Mouse (Mus musculus) erythroid progenitor cell, adult 5-6 weeks (primary cell): Measurements from ENCODE around the gene Tbrg4. TPM values are rescaled to one million over a fixed set of nuclear protein-coding genes. Genes with fewer than 3 reads are reported as not detected.

Experiments used
- total RNA-seq, 2 experiments: library from RNA; stranded (forward) in 1 of 2; stranded (reverse) in 1 of 2; fragments of 150-400 nt in 1 of 2; fragments of 186-747, 209-891 nt in 1 of 2; gene quantifications; 2 replicates each; pipeline versions ENCODE4 v1.2.3 to v1.2.4; 2015 to 2017; ENCODE audit warnings: low replicate concordance in 2 of 2

Gene Tbrg4
- total RNA-seq, 2 experiments from 2014 or later: 9.2 to 21.8 TPM

Other genes with a start within 250 kb of the Tbrg4 start
- gene Zmiz2, start 237.0 kb downstream of the Tbrg4 start, total RNA-seq (2015; ENCODE audit: low replicate concordance): 16.6 and 17.6 TPM in 2 replicates
- gene Zmiz2, start 237.0 kb downstream of the Tbrg4 start, total RNA-seq (2017; ENCODE audit: low replicate concordance): 5.1 and 7.8 TPM in 2 replicates
- gene Ppia, start 210.6 kb downstream of the Tbrg4 start, total RNA-seq (2015; ENCODE audit: low replicate concordance): 1,149 and 1,152 TPM in 2 replicates
- gene Ppia, start 210.6 kb downstream of the Tbrg4 start, total RNA-seq (2017; ENCODE audit: low replicate concordance): 288 and 328 TPM in 2 replicates
- 180 and 209 TPM in 2 replicates for gene H2afv, start 181.6 kb downstream of the Tbrg4 start, total RNA-seq (2015; ENCODE audit: low replicate concordance)
- gene H2afv, start 181.6 kb downstream of the Tbrg4 start, total RNA-seq (2017; ENCODE audit: low replicate concordance): 100 and 160 TPM in 2 replicates
- gene Purb, start 150.2 kb downstream of the Tbrg4 start, total RNA-seq (2015; ENCODE audit: low replicate concordance): 40.7 and 50.7 TPM in 2 replicates
- 41.3 and 43.5 TPM in 2 replicates for gene Purb, start 150.2 kb downstream of the Tbrg4 start, total RNA-seq (2017; ENCODE audit: low replicate concordance)
- gene Myo1g, start 105.1 kb downstream of the Tbrg4 start, total RNA-seq (2015; ENCODE audit: low replicate concordance): 6.3 and 16.6 TPM in 2 replicates
- 6.3 and 14.6 TPM in 2 replicates for gene Myo1g, start 105.1 kb downstream of the Tbrg4 start, total RNA-seq (2017; ENCODE audit: low replicate concordance)
- 18.7 and 30.6 TPM in 2 replicates for gene Ccm2, start 79.2 kb downstream of the Tbrg4 start, total RNA-seq (2015; ENCODE audit: low replicate concordance)
- 9.8 and 31.8 TPM in 2 replicates for gene Ccm2, start 79.2 kb downstream of the Tbrg4 start, total RNA-seq (2017; ENCODE audit: low replicate concordance)
- gene Nacad, start 20.0 kb downstream of the Tbrg4 start, total RNA-seq (2015; ENCODE audit: low replicate concordance): not detected in 2 replicates
- 0.98 and 2.7 TPM in 2 replicates for gene Nacad, start 20.0 kb downstream of the Tbrg4 start, total RNA-seq (2017; ENCODE audit: low replicate concordance)
- gene Wap, start 12.6 kb upstream of the Tbrg4 start, total RNA-seq (2015; ENCODE audit: low replicate concordance): not detected in 2 replicates
- not detected in 2 replicates for gene Wap, start 12.6 kb upstream of the Tbrg4 start, total RNA-seq (2017; ENCODE audit: low replicate concordance)
- 2.5 TPM in 1 of 2 replicates, not detected in the other for gene Ramp3, start 32.5 kb upstream of the Tbrg4 start, total RNA-seq (2015; ENCODE audit: low replicate concordance)
- not detected in 2 replicates for gene Ramp3, start 32.5 kb upstream of the Tbrg4 start, total RNA-seq (2017; ENCODE audit: low replicate concordance)
- not detected in 2 replicates for gene Gm11983, start 211.6 kb upstream of the Tbrg4 start, total RNA-seq (2015; ENCODE audit: low replicate concordance)
- not detected in 2 replicates for gene Gm11983, start 211.6 kb upstream of the Tbrg4 start, total RNA-seq (2017; ENCODE audit: low replicate concordance)